Mouse (Mus musculus) kidney, embryonic 16.5 days (tissue): ENCODE measurements around the gene Lrtm2. TPM values are rescaled to one million over a fixed set of nuclear protein-coding genes. Genes with fewer than 3 reads are reported as not detected.
"Not testable (repeated sequence)": the region's sequence is repeated elsewhere in the genome, so short reads cannot be mapped to it uniquely, and the experiment has no call there.

Experiments
- ATAC-seq: fragments of 200-750 bp; cut with Nextera tagmentation; 2 replicates; pipeline ENCODE4 v1.8.0; 2017; ENCODE audit warnings: moderate TSS enrichment; ENCODE audit not compliant: low FRiP score, low TSS enrichment
- H3K27ac ChIP-seq: fragments of 300-500 bp; sonication (generic); 2 replicates; pipeline ENCODE4 v1.5.1; 2014; ENCODE audit warnings: low read length
- H3K27me3 ChIP-seq: fragments of 300-500 bp; sonication (generic); 2 replicates; pipeline ENCODE4 v1.6.1; 2014; ENCODE audit warnings: low read length, control low read depth, mixed read lengths; ENCODE audit not compliant: insufficient read depth
- H3K36me3 ChIP-seq: fragments of 300-500 bp; sonication (generic); 2 replicates; pipeline ENCODE4 v1.6.1; 2014; ENCODE audit warnings: low read length, control low read depth, mixed read lengths; ENCODE audit not compliant: insufficient read depth
- H3K4me1 ChIP-seq: fragments of 300-500 bp; sonication (generic); 2 replicates; pipeline ENCODE4 v1.6.1; 2014; ENCODE audit warnings: low read length, control low read depth, mixed read lengths; ENCODE audit not compliant: insufficient read depth
- H3K4me2 ChIP-seq: fragments of 300-500 bp; sonication (generic); replicated peaks from 2 replicates; pipeline ENCODE4 v1.6.1; 2014; ENCODE audit warnings: low read depth, low read length
- H3K4me3 ChIP-seq: fragments of 300-500 bp; sonication (generic); 2 replicates; pipeline ENCODE4 v1.5.1; 2014; ENCODE audit warnings: mild to moderate bottlenecking, low read length
- H3K9ac ChIP-seq: fragments of 300-500 bp; sonication (generic); replicated peaks from 2 replicates; pipeline ENCODE4 v1.6.1; 2014; ENCODE audit warnings: low read length
- H3K9me3 ChIP-seq: fragments of 300-500 bp; sonication (generic); 2 replicates; pipeline ENCODE4 v1.6.1; 2016; ENCODE audit warnings: low read length, control low read depth
- WGBS: fragments of 180-500 bp; shearing (Covaris S2); extraction: QIAGEN DNeasy Blood & Tissue Kit; methylation state at CpG from one replicate; pipeline ENCODE4 v1.1.7; 2014; 5-methylcytosine and 5-hydroxymethylcytosine counted together
- polyA plus RNA-seq: library from polyadenylated mRNA; unstranded; fragments of >200 nt; fragmentation: Nextera tagmentation; extraction: Ambion mirVana; gene quantifications from 2 replicates; pipeline ENCODE4 v1.2.1, GENCODE M21; 2015

Gene Lrtm2
- polyA plus RNA-seq, 1 experiment from 2014 or later, result 0.49 TPM

GRCm38 (mm10) chr6:119360925-119361702, 30.5 kb upstream of the Lrtm2 start:
- no peak overlapping the region for H3K4me2 ChIP-seq
- no peaks in the 10 kb centered on the region for H3K4me1 ChIP-seq
- no peak overlapping the region for H3K27ac ChIP-seq
- no peak for ATAC-seq
- H3K4me3 ChIP-seq, result no peak overlapping the region
- H3K9ac ChIP-seq, result no peak overlapping the region
- WGBS, result 91% methylated on average over 3 of the region's 3 CpGs
- no peaks in the 10 kb centered on the region for H3K27me3 ChIP-seq
- no peaks in the 10 kb centered on the region for H3K9me3 ChIP-seq
- peaks cover 59% of the 10 kb centered on the region for H3K36me3 ChIP-seq

DNA sequence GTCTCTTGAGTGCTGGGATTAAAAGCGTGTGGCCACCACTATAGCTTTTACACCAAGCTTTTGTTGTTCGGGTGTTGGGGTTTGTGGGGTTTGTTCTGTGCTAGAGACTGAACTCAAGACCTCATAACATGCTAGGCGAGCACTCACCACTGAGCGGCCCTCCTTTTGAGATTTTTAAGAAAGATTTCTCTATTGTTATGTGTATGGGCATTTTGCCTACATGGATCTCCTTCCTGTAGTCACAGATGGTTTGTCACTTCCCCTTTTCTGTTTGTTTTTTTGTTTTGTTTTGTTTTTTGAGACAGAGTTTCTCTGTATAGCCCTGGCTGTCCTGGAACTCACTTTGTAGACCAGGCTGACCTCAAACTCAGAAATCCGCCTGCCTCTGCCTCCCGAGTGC, 29.7 kb upstream of the Lrtm2 start:
- H3K4me3 ChIP-seq, H3K27ac ChIP-seq, H3K4me2 ChIP-seq, H3K4me1 ChIP-seq, ATAC-seq, H3K9me3 ChIP-seq, H3K9ac ChIP-seq, H3K27me3 ChIP-seq: not testable (repeated sequence)
- H3K36me3 ChIP-seq, result peaks cover 59% of the 10 kb centered on the region
- 93% methylated on average over 6 of the region's 6 CpGs for WGBS

GRCm38 (mm10) chr6:119358020-119358571, 27.5 kb upstream of the Lrtm2 start:
- H3K9me3 ChIP-seq, result no peaks in the 10 kb centered on the region
- WGBS, result 81% methylated on average over 8 of the region's 8 CpGs

DNA sequence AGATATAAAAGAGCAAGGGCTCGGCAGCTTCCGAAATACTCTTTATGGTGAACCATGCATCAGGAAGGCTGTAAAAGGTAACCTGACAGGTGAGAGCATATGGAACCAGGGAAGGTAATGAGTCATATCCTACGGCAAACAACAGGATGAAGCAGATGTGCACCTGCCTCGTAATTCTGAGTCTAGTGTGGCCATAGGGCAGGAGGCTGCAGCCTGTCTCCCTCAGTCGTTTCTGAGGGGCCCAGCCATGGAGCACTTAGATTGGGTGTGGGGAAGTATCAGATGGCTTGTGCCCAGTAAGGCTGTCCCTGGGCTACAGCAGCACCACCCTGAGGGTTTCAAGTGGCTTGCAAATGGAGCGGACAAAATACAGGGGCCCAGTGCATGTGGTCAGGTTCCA, 21.9 kb upstream of the Lrtm2 start:
- no peak overlapping the region for H3K27ac ChIP-seq
- no peaks in the 10 kb centered on the region for H3K27me3 ChIP-seq
- no peak overlapping the region for H3K4me2 ChIP-seq
- ATAC-seq, result no peak
- H3K9me3 ChIP-seq, result no peaks in the 10 kb centered on the region
- no peaks in the 10 kb centered on the region for H3K4me1 ChIP-seq
- no peak overlapping the region for H3K4me3 ChIP-seq
- H3K9ac ChIP-seq, result no peak overlapping the region
- WGBS, result 75% methylated on average over 6 of the region's 6 CpGs
- peaks cover 28% of the 10 kb centered on the region for H3K36me3 ChIP-seq

More at GRCm38 (mm10) chr6:119358020-119358571, 27.5 kb upstream of the Lrtm2 start:
- Histone ChIP-seq H3K9ac (no peak overlapping the region), H3K36me3 (peaks cover 55% of the 10 kb centered on the region), H3K27ac (no peak overlapping the region), H3K4me3 (no peak overlapping the region), H3K27me3 (no peaks in the 10 kb centered on the region), H3K4me2 (no peak overlapping the region), H3K4me1 (no peaks in the 10 kb centered on the region)
- no peak for ATAC-seq

- Histone ChIP-seq H3K4me3 (no peak overlapping the region), H3K9ac (no peak overlapping the region), H3K36me3 (peaks cover 23% of the 10 kb centered on the region), H3K9me3 (no peaks in the 10 kb centered on the region), H3K27ac (no peak overlapping the region), H3K27me3 (no peaks in the 10 kb centered on the region), H3K4me1 (no peaks in the 10 kb centered on the region), H3K4me2 (no peak overlapping the region)
- 75% methylated on average over 8 of the region's 8 CpGs for WGBS
- no peak for ATAC-seq
These were observed 21.1 kb upstream of the Lrtm2 start for GRCm38 (mm10) chr6:119351656-119352055.

DNA sequence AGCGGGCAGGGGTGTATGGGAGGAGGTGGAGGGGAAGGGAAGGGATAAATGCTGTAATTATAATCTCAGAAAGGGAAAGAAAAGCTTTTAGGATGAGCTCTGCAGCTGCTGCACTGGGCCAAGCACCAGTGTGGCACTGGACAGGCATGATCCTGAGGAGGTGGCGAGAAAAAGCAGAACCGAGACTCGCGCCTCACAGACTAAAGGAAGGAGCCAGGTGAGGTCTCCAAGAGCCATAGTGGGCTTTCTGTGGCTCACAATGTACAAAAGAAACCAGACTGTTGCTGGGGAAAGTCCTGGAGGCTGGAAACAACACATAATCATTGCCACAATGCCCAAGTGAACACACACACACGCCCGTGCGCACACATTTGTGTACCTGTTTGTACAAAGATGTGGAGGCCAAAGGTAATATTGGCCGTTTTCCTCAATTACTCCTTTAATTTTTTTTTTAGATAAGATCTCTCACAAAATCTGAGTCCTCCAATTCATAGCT, 20.2 kb upstream of the Lrtm2 start:
- Histone ChIP-seq H3K4me3 (no peak overlapping the region), H3K4me1 (0 out of 2 replicates have a peak, but pooled peaks cover 5% of the 10 kb centered on the region), H3K4me2 (no peak overlapping the region), H3K27me3 (no peaks in the 10 kb centered on the region), H3K9ac (no peak overlapping the region), H3K36me3 (peaks cover 17% of the 10 kb centered on the region), H3K27ac (no peak overlapping the region), H3K9me3 (no peaks in the 10 kb centered on the region)
- 77% methylated on average over 9 of the region's 9 CpGs for WGBS
- no peak for ATAC-seq

- Histone ChIP-seq H3K27ac (no peak overlapping the region), H3K9me3 (no peaks in the 10 kb centered on the region), H3K4me2 (no peak overlapping the region), H3K4me1 (0 out of 2 replicates have a peak, but pooled peaks cover 5% of the 10 kb centered on the region), H3K36me3 (peaks cover 3% of the 10 kb centered on the region; the same call in 1 of the 2 replicates), H3K27me3 (no peaks in the 10 kb centered on the region), H3K4me3 (no peak overlapping the region), H3K9ac (no peak overlapping the region)
- 0% methylated on average over 1 of the region's 1 CpGs for WGBS
- no peak for ATAC-seq
These were observed 17.7 kb upstream of the Lrtm2 start for GRCm38 (mm10) chr6:119348234-119348633.

DNA sequence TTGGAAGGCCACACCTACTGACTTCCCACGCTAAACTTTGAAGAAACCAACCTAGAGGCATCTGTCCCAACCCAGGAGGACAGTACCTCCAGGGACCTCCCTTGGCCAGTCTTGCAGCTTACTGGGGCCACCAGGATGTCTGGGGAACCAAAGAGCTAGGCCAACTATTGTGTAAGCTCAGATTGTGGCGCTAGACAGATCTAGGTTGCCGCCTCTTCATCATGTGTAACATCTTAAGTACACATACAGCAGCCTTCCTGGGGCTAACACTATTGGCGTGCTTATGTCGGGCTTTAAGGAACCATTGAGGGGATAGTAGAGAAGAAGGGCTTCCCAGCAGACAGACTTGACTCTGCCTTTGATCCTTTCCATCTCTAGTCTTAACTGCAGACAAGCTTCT, 17.2 kb upstream of the Lrtm2 start:
- 0 out of 2 replicates have a peak, but pooled peaks cover 5% of the 10 kb centered on the region for H3K4me1 ChIP-seq
- no peaks in the 10 kb centered on the region for H3K36me3 ChIP-seq
- WGBS, result 80% methylated on average over 5 of the region's 5 CpGs
- no peaks in the 10 kb centered on the region for H3K9me3 ChIP-seq
- no peak overlapping the region for H3K9ac ChIP-seq
- no peak overlapping the region for H3K27ac ChIP-seq
- no peak overlapping the region for H3K4me2 ChIP-seq
- no peak for ATAC-seq
- no peak overlapping the region for H3K4me3 ChIP-seq
- no peaks in the 10 kb centered on the region for H3K27me3 ChIP-seq

DNA sequence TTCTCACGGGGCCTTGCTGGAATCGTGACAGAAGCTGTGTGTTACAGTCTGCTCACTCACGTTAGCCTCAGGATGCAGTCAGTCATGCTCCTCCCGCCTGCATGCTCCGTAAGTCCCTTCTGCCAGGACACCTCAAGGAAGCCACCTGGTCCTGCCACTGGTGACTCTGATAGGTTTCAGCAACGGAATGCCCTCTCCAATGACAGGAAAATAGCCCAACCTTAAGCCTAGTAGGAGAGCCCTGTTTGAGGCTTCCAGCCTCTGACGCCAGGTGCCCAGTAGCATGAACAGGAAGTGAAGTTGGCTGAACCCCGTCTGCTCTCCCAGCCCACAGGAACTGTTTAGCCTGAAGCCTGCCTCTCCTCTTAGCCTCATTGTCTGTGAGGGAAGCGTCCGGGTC, 15.7 kb upstream of the Lrtm2 start:
- no peaks in the 10 kb centered on the region for H3K9me3 ChIP-seq
- no peak overlapping the region for H3K4me2 ChIP-seq
- H3K36me3 ChIP-seq, result no peaks in the 10 kb centered on the region
- WGBS, result 45% methylated on average over 10 of the region's 10 CpGs
- H3K4me1 ChIP-seq, result 0 out of 2 replicates have a peak, but pooled peaks cover 5% of the 10 kb centered on the region
- no peak overlapping the region for H3K9ac ChIP-seq
- H3K27ac ChIP-seq, result no peak overlapping the region
- H3K4me3 ChIP-seq, result no peak overlapping the region
- no peak for ATAC-seq
- no peaks in the 10 kb centered on the region for H3K27me3 ChIP-seq

- H3K27me3 ChIP-seq, result no peaks in the 10 kb centered on the region
- H3K4me3 ChIP-seq, result no peak overlapping the region
- 0 out of 2 replicates have a peak, but pooled peaks cover 3% of the 10 kb centered on the region for H3K4me1 ChIP-seq
- H3K9ac ChIP-seq, result no peak overlapping the region
- H3K9me3 ChIP-seq, result no peaks in the 10 kb centered on the region
- H3K27ac ChIP-seq, result no peak overlapping the region
- H3K36me3 ChIP-seq, result no peaks in the 10 kb centered on the region
- no peak overlapping the region for H3K4me2 ChIP-seq
- peak; percentile 79; the same call in 1 of the 2 replicates for ATAC-seq
These were observed 10.8 kb upstream of the Lrtm2 start for GRCm38 (mm10) chr6:119341409-119341808.
